Mouse (Mus musculus) CH12.LX (cell line): ENCODE data around the gene Mettl21c. TPM values are rescaled to one million over a fixed set of nuclear protein-coding genes. Genes with fewer than 3 reads are reported as not detected.
A peak's percentile ranks its signal among the peaks of the same experiment; 100 is the strongest.

Experiments used
- DNase-seq: peaks from one replicate; pipeline ENCODE4 v3.0.0-alpha.2; 2013; ENCODE audit errors: extremely low read depth
- H3K27ac ChIP-seq: 2 replicates; pipeline ENCODE4 v1.5.1; 2012; ENCODE audit warnings: low read depth, mild to moderate bottlenecking, control low read depth, moderate library complexity; ENCODE audit not compliant: insufficient read depth
- H3K27me3 ChIP-seq: replicated peaks from 2 replicates; pipeline ENCODE3; 2012; ENCODE audit warnings: inconsistent platforms
- H3K36me3 ChIP-seq, 2 experiments: replicated peaks in 1 of 2; 2 replicates each; pipeline versions ENCODE3 to v1.6.1; 2012; ENCODE audit warnings: inconsistent platforms in 1 of 2, low read length in 1 of 2, mild to moderate bottlenecking in 1 of 2, mixed read lengths in 1 of 2, moderate library complexity in 1 of 2; ENCODE audit not compliant: control insufficient read depth in 1 of 2, insufficient read depth in 1 of 2
- H3K4me1 ChIP-seq, 2 experiments: 2 replicates each; pipeline ENCODE4 v1.6.1; 2012; ENCODE audit warnings: inconsistent platforms in 1 of 2, moderate library complexity in 1 of 2; ENCODE audit not compliant: insufficient read depth in 2 of 2, control insufficient read depth in 1 of 2
- H3K4me2 ChIP-seq: 2 replicates; pipeline ENCODE4 v1.6.1; 2012; ENCODE audit warnings: low read depth, mild to moderate bottlenecking, control low read depth; ENCODE audit not compliant: poor library complexity, insufficient read depth, severe bottlenecking
- H3K4me3 ChIP-seq, 3 experiments: fragments of 150-350 bp in 1 of 3; sonication (generic) in 1 of 3; replicated peaks in 1 of 3; 2 replicates each; pipeline versions ENCODE3 to v1.5.1; 2011 to 2012; ENCODE audit warnings: low read depth in 2 of 3, low read length in 2 of 3, mild to moderate bottlenecking in 2 of 3, moderate library complexity in 2 of 3, control low read depth in 1 of 3, improper control_type of control experiment in 1 of 3, inconsistent platforms in 1 of 3, mixed read lengths in 1 of 3; ENCODE audit not compliant: poor library complexity in 1 of 3
- H3K79me2 ChIP-seq: replicated peaks from 2 replicates; pipeline ENCODE4 v1.6.1; 2012; ENCODE audit warnings: mild to moderate bottlenecking, moderate library complexity; ENCODE audit not compliant: control insufficient read depth, poor library complexity, insufficient read depth, severe bottlenecking; ENCODE audit errors: extremely low read depth
- H3K9ac ChIP-seq: 2 replicates; pipeline ENCODE4 v1.6.1; 2012; ENCODE audit warnings: low read depth, mild to moderate bottlenecking, control low read depth, moderate library complexity; ENCODE audit not compliant: insufficient read depth
- H3K9me3 ChIP-seq: replicated peaks from 2 replicates; pipeline ENCODE3; 2012; ENCODE audit warnings: low read length, inconsistent platforms, mixed read lengths
- CHD2 ChIP-seq: IDR thresholded peaks from 2 replicates; pipeline ENCODE4 v1.6.1; 2011; ENCODE audit warnings: low read length, improper control_type of control experiment
- CTCF ChIP-seq, 2 experiments: IDR thresholded peaks in 1 of 2; conservative IDR thresholded peaks in 1 of 2; 2 replicates each; pipeline ENCODE4 v1.5.1; 2011 to 2012; ENCODE audit warnings: low read depth in 2 of 2, low read length in 2 of 2, improper control_type of control experiment in 1 of 2, inconsistent platforms in 1 of 2, mild to moderate bottlenecking in 1 of 2, moderate library complexity in 1 of 2
- E2F4 ChIP-seq: IDR thresholded peaks from 2 replicates; pipeline ENCODE4 v1.6.1; 2011; ENCODE audit warnings: low read depth, low read length, improper control_type of control experiment; ENCODE audit not compliant: insufficient replicate concordance
- ELF1 ChIP-seq: IDR thresholded peaks from 2 replicates; pipeline ENCODE4 v1.6.1; 2014; ENCODE audit warnings: low read depth, mild to moderate bottlenecking, inconsistent platforms, low read length, improper control_type of control experiment
- EP300 ChIP-seq: IDR thresholded peaks from 2 replicates; pipeline ENCODE4 v1.6.1; 2011; ENCODE audit warnings: low read length, improper control_type of control experiment
- HCFC1 ChIP-seq: IDR thresholded peaks from 2 replicates; pipeline ENCODE4 v1.6.1; 2012; ENCODE audit warnings: low read depth, mild to moderate bottlenecking, inconsistent platforms, low read length, improper control_type of control experiment
- KAT2A ChIP-seq: IDR thresholded peaks from 2 replicates; pipeline ENCODE4 v1.6.1; 2012; ENCODE audit warnings: low read length, improper control_type of control experiment, inconsistent platforms; ENCODE audit not compliant: insufficient replicate concordance
- MAFK ChIP-seq: IDR thresholded peaks from 2 replicates; pipeline ENCODE4 v1.6.1; 2011; ENCODE audit warnings: low read length, improper control_type of control experiment; ENCODE audit not compliant: insufficient replicate concordance
- MAZ ChIP-seq: IDR thresholded peaks from 2 replicates; pipeline ENCODE4 v1.6.1; 2012; ENCODE audit warnings: low read depth, mild to moderate bottlenecking, inconsistent platforms, low read length, improper control_type of control experiment, moderate library complexity
- MEF2A ChIP-seq: IDR thresholded peaks from 2 replicates; pipeline ENCODE4 v1.6.1; 2014; ENCODE audit warnings: low read depth, mild to moderate bottlenecking, inconsistent platforms, low read length, improper control_type of control experiment, borderline replicate concordance
- MYC ChIP-seq: IDR thresholded peaks from 2 replicates; pipeline ENCODE4 v1.6.1; 2011; ENCODE audit warnings: low read depth, mild to moderate bottlenecking, improper control_type of control experiment, low read length
- NRF1 ChIP-seq: IDR thresholded peaks from 2 replicates; pipeline ENCODE4 v1.6.1; 2014; ENCODE audit warnings: low read depth, mild to moderate bottlenecking, inconsistent platforms, low read length, improper control_type of control experiment, moderate library complexity
- POLR2AphosphoS2 ChIP-seq: IDR thresholded peaks from 2 replicates; pipeline ENCODE4 v1.6.1; 2011; ENCODE audit warnings: low read depth, low read length, improper control_type of control experiment
- SIN3A ChIP-seq: IDR thresholded peaks from 2 replicates; pipeline ENCODE4 v1.6.1; 2012; ENCODE audit warnings: low read length, improper control_type of control experiment, inconsistent platforms
- SMC3 ChIP-seq: IDR thresholded peaks from 2 replicates; pipeline ENCODE4 v1.6.1; 2011; ENCODE audit warnings: low read depth, low read length, improper control_type of control experiment
- TBP ChIP-seq: conservative IDR thresholded peaks from 2 replicates; pipeline ENCODE4 v1.6.1; 2011; ENCODE audit warnings: low read depth, low read length, improper control_type of control experiment
- TCF12 ChIP-seq: IDR thresholded peaks from 2 replicates; pipeline ENCODE4 v1.6.1; 2014; ENCODE audit warnings: low read depth, mild to moderate bottlenecking, inconsistent platforms, low read length, improper control_type of control experiment
- ZC3H11A ChIP-seq: IDR thresholded peaks from 2 replicates; pipeline ENCODE4 v1.6.1; 2012; ENCODE audit warnings: low read depth, mild to moderate bottlenecking, inconsistent platforms, low read length, improper control_type of control experiment
- ZKSCAN1 ChIP-seq: IDR thresholded peaks from 2 replicates; pipeline ENCODE4 v1.6.1; 2012; ENCODE audit warnings: low read depth, inconsistent platforms, low read length, improper control_type of control experiment, borderline replicate concordance
- ZMIZ1 ChIP-seq: IDR thresholded peaks from 2 replicates; pipeline ENCODE4 v1.6.1; 2012; ENCODE audit warnings: low read depth, mild to moderate bottlenecking, inconsistent platforms, low read length, improper control_type of control experiment
- ZNF384 ChIP-seq: IDR thresholded peaks from 2 replicates; pipeline ENCODE4 v1.6.1; 2012; ENCODE audit warnings: low read depth, low read length, improper control_type of control experiment, inconsistent platforms
- dilution Hi-C: fragments of 300-500 bp; cut with MboI; formaldehyde crosslinking; loops from 2 replicates; pipeline ENCODE4 v1.14.3; 2020; ENCODE audit warnings: low sequenced_read_pairs; ENCODE audit not compliant: extremely low pct_unique_long_range_greater_than_20kb, extremely low pct_ligation_motif_present
- in situ Hi-C: fragments of 300-500 bp; cut with MboI; formaldehyde crosslinking; loops from 3 replicates; pipeline ENCODE4 v1.14.3; 2019; ENCODE audit warnings: low sequenced_read_pairs, low pct_ligation_motif_present, low pct_unique_long_range_greater_than_20kb, mixed read lengths
- polyA plus RNA-seq: library from polyadenylated mRNA; unstranded; fragments of >175 nt; gene quantifications from 2 replicates; pipeline ENCODE4 v1.2.1, GENCODE M21; 2012; ENCODE audit warnings: low read depth; ENCODE audit not compliant: insufficient read length
- total RNA-seq, 2 experiments: library from RNA; depleted of rRNA; stranded (reverse); fragments of 300-350 nt in 1 of 2; fragments of >200 nt in 1 of 2; gene quantifications; 2 replicates each; pipeline ENCODE4 v1.2.3; 2012 to 2014

Gene Mettl21c
- total and polyA plus RNA-seq, 3 experiments: 0.13 to 0.31 (median 0.16) TPM

- in situ Hi-C loops: no loop called here
- H3K36me3 ChIP-seq: peaks cover 28 to 82% of the 10 kb centered on the region in 2 experiments
These were observed 15.3 kb downstream of the Mettl21c start for GRCm38 (mm10) chr1:44004513-44004912.

DNA sequence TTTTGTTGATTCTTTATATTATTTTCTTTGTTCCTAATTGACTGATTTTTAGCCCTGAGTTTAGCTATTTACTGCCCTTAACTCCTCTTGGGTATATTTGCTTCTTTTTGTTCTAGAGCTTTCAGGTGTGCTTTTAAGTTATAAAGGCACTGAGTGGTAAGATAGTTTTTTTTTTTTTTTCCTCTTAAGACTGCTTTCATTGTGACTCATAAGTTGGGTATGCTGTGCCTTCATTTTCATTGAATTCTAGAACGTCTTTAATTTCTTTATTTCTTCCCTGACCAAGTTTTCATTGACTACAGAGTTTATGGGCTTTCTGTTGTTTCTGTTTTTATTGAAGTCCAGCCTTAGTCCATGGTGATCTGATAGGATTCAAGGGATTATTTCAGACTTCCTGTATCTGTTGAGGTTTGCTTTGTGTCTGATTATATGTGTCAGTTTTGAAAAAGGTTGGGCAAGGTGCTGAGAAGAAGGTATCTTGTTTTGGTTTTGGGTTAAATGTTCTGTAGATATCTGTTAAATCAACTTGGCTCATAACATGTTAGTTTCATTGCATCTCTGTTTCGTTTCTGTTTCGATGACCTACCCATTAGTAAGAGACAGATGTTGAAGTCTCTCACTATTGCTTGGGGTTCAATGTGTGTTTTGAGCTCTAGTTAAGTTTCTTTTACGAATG, 22.8 kb downstream of the Mettl21c start:
- H3K27ac ChIP-seq: no peak overlapping the region
- dilution Hi-C loops: no loop called here
- TF ChIP-seq HCFC1: no peak
- TF ChIP-seq KAT2A: no peak
- TF ChIP-seq ZNF384: peak; percentile 85
- TF ChIP-seq SMC3: no peak
- no peak for TF ChIP-seq ZKSCAN1
- TF ChIP-seq CTCF (conservative IDR thresholded peaks at IDR 0.05 in 1 of 2, IDR thresholded peaks at IDR 0.05 in 1 of 2; ENCODE audit: low read depth in 2 of 2, low read length in 2 of 2): no peak
- TF ChIP-seq CHD2: no peak
- TF ChIP-seq E2F4: no peak
- TF ChIP-seq ZMIZ1: no peak
- TF ChIP-seq POLR2AphosphoS2: no peak
- TF ChIP-seq EP300: peak; percentile 17; the same call in 1 of the 2 replicates
- no peak overlapping the region for H3K4me2 ChIP-seq
- peaks cover 25 to 65% of the 10 kb centered on the region in 2 experiments for H3K36me3 ChIP-seq
- no peak overlapping the region for H3K9ac ChIP-seq
- in situ Hi-C loops: no loop called here
- DNase-seq: no peak
- H3K79me2 ChIP-seq: peaks cover 10% of the 10 kb centered on the region; the same call in 1 of the 2 replicates
- H3K9me3 ChIP-seq: no peaks in the 10 kb centered on the region
- H3K27me3 ChIP-seq: no peaks in the 10 kb centered on the region
- H3K4me3 ChIP-seq: no peak overlapping the region
- H3K4me1 ChIP-seq: no peaks in the 10 kb centered on the region

More at GRCm38 (mm10) chr1:44004513-44004912, 15.3 kb downstream of the Mettl21c start:
- H3K79me2 ChIP-seq: no peaks in the 10 kb centered on the region
- no peak for DNase-seq
- H3K9me3 ChIP-seq: no peaks in the 10 kb centered on the region
- no peak for TF ChIP-seq EP300
- no peak for TF ChIP-seq MAZ
- no peak for TF ChIP-seq TBP
- TF ChIP-seq ELF1: no peak
- TF ChIP-seq ZMIZ1: no peak
- TF ChIP-seq MEF2A: no peak
- no peak for TF ChIP-seq MAFK
- no peak for TF ChIP-seq ZNF384
- TF ChIP-seq ZC3H11A: no peak
- TF ChIP-seq HCFC1: no peak
- no peak for TF ChIP-seq MYC
- TF ChIP-seq CHD2: no peak
- TF ChIP-seq TCF12: no peak
- TF ChIP-seq SMC3: no peak
- no peak for TF ChIP-seq NRF1
- TF ChIP-seq ZKSCAN1: no peak
- no peak for TF ChIP-seq POLR2AphosphoS2
- TF ChIP-seq SIN3A: no peak
- TF ChIP-seq, all 38 proteins: peak for 0
- H3K4me2 ChIP-seq: no peak overlapping the region
- no peak overlapping the region for H3K4me3 ChIP-seq
- no peaks in the 10 kb centered on the region for H3K4me1 ChIP-seq
- no peak overlapping the region for H3K9ac ChIP-seq
- no peaks in the 10 kb centered on the region for H3K27me3 ChIP-seq
- no peak overlapping the region for H3K27ac ChIP-seq
- dilution Hi-C loops: no loop called here
